Mouse (Mus musculus): ENCODE results near the gene Trib2.

DNA sequence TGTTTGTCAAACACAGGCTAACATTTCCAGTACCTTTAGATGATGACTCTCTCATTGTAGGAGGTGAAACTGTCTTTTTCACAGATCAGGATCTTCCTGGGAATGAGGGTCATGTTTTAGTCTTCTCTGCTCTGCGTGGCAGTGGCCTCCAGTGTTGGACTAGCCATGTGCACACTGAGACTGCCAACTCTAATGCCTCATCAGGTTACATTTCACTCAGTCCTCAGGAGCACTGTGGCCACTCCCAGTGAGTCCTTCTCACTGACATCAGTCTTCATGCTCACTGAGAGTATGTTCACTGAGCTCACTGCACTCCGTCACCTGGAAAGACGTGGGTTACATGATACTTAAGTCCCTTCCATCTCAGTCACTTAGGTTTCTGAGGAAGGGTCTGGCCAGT, 14.0 kb upstream of the Trib2 start:
- TF ChIP-seq CTCF (IDR thresholded peaks at IDR 0.05; ENCODE audit: control insufficient read depth, insufficient read depth, low read length) (no peak), POLR2A (IDR thresholded peaks at IDR 0.05; ENCODE audit: borderline replicate concordance, control insufficient read depth, low read depth, low read length) (no peak)
